8 mouse cellular contexts compared by ENCODE assay signal in genomic region chr16:58497886-58498713, GRCm38 (mm10). TPM values are rescaled to one million over a fixed set of nuclear protein-coding genes. Genes with fewer than 3 reads are reported as not detected.
DNase-seq lines count a peak whose midpoint lies in the region; ATAC-seq and TF ChIP-seq lines count a peak whose summit lies in the region.

No protein-coding gene starts in this region.

- H3K27me3 ChIP-seq in forebrain, postnatal 0 days (ENCODE audit: insufficient read depth, low read length), result no peaks in the 10 kb centered on the region
- H3K27me3 ChIP-seq in forebrain, embryonic 14.5 days (replicated peaks; ENCODE audit: control insufficient read depth, insufficient read depth, low read length), result no peaks in the 10 kb centered on the region
- H3K27me3 ChIP-seq in neural tube, embryonic 15.5 days (replicated peaks), result no peaks in the 10 kb centered on the region

- no peak overlapping the region for H3K4me2 ChIP-seq in forebrain, postnatal 0 days (ENCODE audit: low read depth)
- H3K4me2 ChIP-seq in forebrain, embryonic 14.5 days (ENCODE audit: low read length), result no peak overlapping the region
- H3K4me2 ChIP-seq in neural tube, embryonic 15.5 days, result no peak overlapping the region

- no peak for DNase-seq in forebrain, postnatal 0 days
- no peak for DNase-seq in forebrain, embryonic 14.5 days (ENCODE audit: low spot score)
- no peak for DNase-seq in neural tube, embryonic 10.5 days (ENCODE audit: extremely low spot score, low spot score)
- peak; percentile 40 for DNase-seq in thymus, postnatal 4 days
- no peak for DNase-seq in left cerebral cortex, postnatal 25 days (ENCODE audit: low spot score in 2 of 2)
- DNase-seq in ovary, adult 18-20 months (ENCODE audit: low spot score), result no peak

- H3K27ac ChIP-seq in forebrain, postnatal 0 days (ENCODE audit: low read depth, low read length), result no peak overlapping the region
- H3K27ac ChIP-seq in forebrain, embryonic 14.5 days (ENCODE audit: low read depth, low read length), result no peak overlapping the region
- H3K27ac ChIP-seq in neural tube, embryonic 15.5 days (replicated peaks), result peak overlapping the region; percentile 43; the same call in 1 of the 2 replicates

- H3K36me3 ChIP-seq in forebrain, postnatal 0 days (ENCODE audit: insufficient read depth), result no peaks in the 10 kb centered on the region
- no peaks in the 10 kb centered on the region for H3K36me3 ChIP-seq in forebrain, embryonic 14.5 days (ENCODE audit: control insufficient read depth, insufficient read depth, low read length)
- no peaks in the 10 kb centered on the region for H3K36me3 ChIP-seq in neural tube, embryonic 15.5 days

- ATAC-seq in forebrain, postnatal 0 days, result 0 out of 2 replicates have a peak, but pooled peaks have one; percentile 6
- no peak for ATAC-seq in forebrain, embryonic 14.5 days
- no peak for ATAC-seq in neural tube, embryonic 15.5 days (ENCODE audit: low FRiP score)
- peak; percentile 81 for ATAC-seq in megakaryocyte, adult 5-6 weeks (ENCODE audit: poor library complexity, severe bottlenecking)

- H3K9ac ChIP-seq in forebrain, postnatal 0 days, result no peak overlapping the region
- no peak overlapping the region for H3K9ac ChIP-seq in forebrain, embryonic 14.5 days (ENCODE audit: low read length)
- no peak overlapping the region for H3K9ac ChIP-seq in neural tube, embryonic 15.5 days (replicated peaks)

- H3K4me1 ChIP-seq in forebrain, postnatal 0 days (ENCODE audit: insufficient read depth), result no peaks in the 10 kb centered on the region
- H3K4me1 ChIP-seq in forebrain, embryonic 14.5 days (ENCODE audit: control insufficient read depth, insufficient read depth, low read length), result no peaks in the 10 kb centered on the region
- H3K4me1 ChIP-seq in neural tube, embryonic 15.5 days, result no peaks in the 10 kb centered on the region; the same call in 1 of the 2 replicates

- no peak overlapping the region for H3K4me3 ChIP-seq in forebrain, postnatal 0 days (ENCODE audit: low read depth, low read length)
- no peak overlapping the region for H3K4me3 ChIP-seq in forebrain, embryonic 14.5 days (ENCODE audit: low read depth, low read length)
- no peak overlapping the region for H3K4me3 ChIP-seq in neural tube, embryonic 15.5 days (replicated peaks)

- intact Hi-C loops in left cerebral cortex, postnatal 25 days (cut with DNase I), result no loop called here

- WGBS in forebrain, postnatal 0 days, result 78% methylated on average over 9 of the region's 9 CpGs
- 83% methylated on average over 9 of the region's 9 CpGs for WGBS in forebrain, embryonic 14.5 days
- WGBS in neural tube, embryonic 15.5 days, result 86% methylated on average over 9 of the region's 9 CpGs

- TF ChIP-seq CTCF in forebrain, postnatal 0 days (IDR thresholded peaks at IDR 0.05; ENCODE audit: low read depth), result no peak

- no peaks in the 10 kb centered on the region for H3K9me3 ChIP-seq in forebrain, postnatal 0 days (ENCODE audit: low read length)
- H3K9me3 ChIP-seq in forebrain, embryonic 14.5 days (replicated peaks; ENCODE audit: control insufficient read depth, low read length), result no peaks in the 10 kb centered on the region
- H3K9me3 ChIP-seq in neural tube, embryonic 15.5 days (replicated peaks), result no peaks in the 10 kb centered on the region

RNA-seq across cellular contexts. Expression of gene St3gal6, which starts 25.9 kb away (rescaled TPM):
- 3.9 and 12.6 TPM in 2 replicates for total RNA-seq in forebrain, postnatal 0 days (2014; rRNA removed)
- polyA plus RNA-seq in forebrain, postnatal 0 days (2015; fragmentation: Nextera tagmentation; extraction: Ambion mirVana), result 12.7 and 14.9 TPM in 2 replicates
- 7.8 and 8.3 TPM in 2 replicates for polyA plus RNA-seq in forebrain, embryonic 14.5 days (2014; fragmentation: Nextera tagmentation; extraction: Ambion mirVana)
- polyA plus RNA-seq in neural tube, embryonic 15.5 days (2015; fragmentation: Nextera tagmentation; extraction: Ambion mirVana), result 12.1 and 16.3 TPM in 2 replicates
- total RNA-seq in megakaryocyte, adult 5-6 weeks (2015), result 9.4 and 15.6 TPM in 2 replicates
- 11.9 and 17.3 TPM in 2 replicates for total RNA-seq in megakaryocyte, adult 5-6 weeks (2017)
- 10 to 100 TPM; 20.5 to 20.6 TPM for total RNA-seq in left cerebral cortex, postnatal 25 days (2021)

Comparison
In these comparisons a context has a peak if more than half of its experiments do, and no peak if none do; other contexts are left out.
1. ATAC-seq: peak in forebrain, postnatal 0 days (single experiment) and megakaryocyte, adult 5-6 weeks (single experiment); none in forebrain, embryonic 14.5 days (single experiment) and neural tube, embryonic 15.5 days (single experiment).